Mouse (Mus musculus) embryonic facial prominence, embryonic 12.5 days (tissue): ENCODE data around the gene Ces1c. TPM values are rescaled to one million over a fixed set of nuclear protein-coding genes. Genes with fewer than 3 reads are reported as not detected.

Source experiments
- ATAC-seq: fragments of 200-750 bp; cut with Nextera tagmentation; 2 replicates; pipeline ENCODE4 v1.8.0; 2017; ENCODE audit not compliant: insufficient number of reproducible peaks, insufficient read depth, low FRiP score, low TSS enrichment
- H3K27ac ChIP-seq: fragments of 300-500 bp; sonication (generic); 2 replicates; pipeline ENCODE4 v1.5.1; 2016; ENCODE audit warnings: mild to moderate bottlenecking
- H3K27me3 ChIP-seq: fragments of 300-500 bp; sonication (generic); 2 replicates; pipeline ENCODE4 v1.6.1; 2016; ENCODE audit warnings: mild to moderate bottlenecking, moderate library complexity
- H3K36me3 ChIP-seq: fragments of 300-500 bp; sonication (generic); 2 replicates; pipeline ENCODE4 v1.6.1; 2016; ENCODE audit warnings: mild to moderate bottlenecking
- H3K4me1 ChIP-seq: fragments of 300-500 bp; sonication (generic); 2 replicates; pipeline ENCODE4 v1.6.1; 2016
- H3K4me2 ChIP-seq: fragments of 300-500 bp; sonication (generic); replicated peaks from 2 replicates; pipeline ENCODE4 v1.6.1; 2016; ENCODE audit warnings: mild to moderate bottlenecking, moderate library complexity
- H3K4me3 ChIP-seq: fragments of 300-500 bp; sonication (generic); 2 replicates; pipeline ENCODE4 v1.5.1; 2016; ENCODE audit warnings: mild to moderate bottlenecking
- H3K9ac ChIP-seq: fragments of 300-500 bp; sonication (generic); 2 replicates; pipeline ENCODE4 v1.6.1; 2016; ENCODE audit warnings: mild to moderate bottlenecking, moderate library complexity
- H3K9me3 ChIP-seq: fragments of 300-500 bp; sonication (generic); 2 replicates; pipeline ENCODE4 v1.6.1; 2016; ENCODE audit warnings: mild to moderate bottlenecking, moderate library complexity
- WGBS: fragments of 180-500 bp; shearing (Covaris S2); methylation state at CpG from one replicate; pipeline ENCODE4 v1.1.7; 2016; 5-methylcytosine and 5-hydroxymethylcytosine counted together
- polyA plus RNA-seq: library from polyadenylated mRNA; unstranded; fragments of >200 nt; fragmentation: Nextera tagmentation; extraction: Ambion mirVana; gene quantifications from 2 replicates; pipeline ENCODE4 v1.2.1, GENCODE M21; 2016

The Ces1c gene
- not detected in 2 replicates for polyA plus RNA-seq

- 85% methylated on average over 3 of the region's 3 CpGs for WGBS
- no peak within 1 kb of the TSS for H3K4me3 ChIP-seq
- no peak for ATAC-seq
- no peak within 1 kb of the TSS for H3K4me2 ChIP-seq
- H3K27ac ChIP-seq, result no peak within 1 kb of the TSS
- no peaks in the 10 kb centered on the region for H3K36me3 ChIP-seq
- H3K4me1 ChIP-seq, result no peaks in the 10 kb centered on the region
- no peaks in the 10 kb centered on the region for H3K27me3 ChIP-seq
- H3K9ac ChIP-seq, result no peak within 1 kb of the TSS
- no peaks in the 10 kb centered on the region for H3K9me3 ChIP-seq
These were observed at the start of gene Ces1c for GRCm38 (mm10) chr8:93131233-93131980. Gene Ces1c (minus strand): TSS chr8:93131283.

DNA sequence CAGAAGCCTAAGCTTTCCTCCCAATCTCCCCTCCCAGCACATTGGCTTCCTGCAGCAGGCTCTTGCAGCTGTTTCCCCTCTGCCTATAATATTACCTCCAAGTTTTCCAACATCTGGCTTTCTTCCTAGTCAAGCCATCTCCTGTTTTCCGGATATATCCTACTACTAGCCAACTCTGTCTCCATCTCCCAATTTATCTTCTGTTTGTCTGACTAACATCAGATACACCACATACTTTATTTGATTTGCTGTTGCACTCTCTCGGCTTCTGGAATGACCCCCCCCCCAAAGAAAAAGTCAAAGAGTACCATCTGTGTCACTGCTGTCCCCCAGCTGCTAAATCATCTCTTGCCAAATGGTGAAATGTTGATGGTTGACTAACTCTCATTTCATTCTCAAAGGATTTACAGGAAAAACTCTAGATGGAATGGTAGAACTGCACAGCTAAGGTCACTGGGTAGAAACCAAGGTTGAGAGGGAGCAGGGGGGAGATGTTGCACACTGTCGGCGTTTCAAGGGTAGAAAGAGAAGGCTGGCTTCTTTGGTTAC is 49.6 kb upstream of the Ces1c start:
- Histone ChIP-seq H3K27me3 (no peaks in the 10 kb centered on the region), H3K4me3 (no peak overlapping the region), H3K4me2 (no peak overlapping the region), H3K4me1 (no peaks in the 10 kb centered on the region), H3K27ac (no peak overlapping the region), H3K9ac (no peak overlapping the region), H3K36me3 (no peaks in the 10 kb centered on the region), H3K9me3 (no peaks in the 10 kb centered on the region)
- WGBS, result 67% methylated on average over 4 of the region's 4 CpGs
- ATAC-seq, result no peak

- WGBS, result 42% methylated on average over 1 of the region's 1 CpGs
- H3K9me3 ChIP-seq, result no peaks in the 10 kb centered on the region
- no peak overlapping the region for H3K27ac ChIP-seq
- ATAC-seq, result no peak
- no peak overlapping the region for H3K4me3 ChIP-seq
- H3K9ac ChIP-seq, result no peak overlapping the region
- no peak overlapping the region for H3K4me2 ChIP-seq
- no peaks in the 10 kb centered on the region for H3K27me3 ChIP-seq
- no peaks in the 10 kb centered on the region for H3K36me3 ChIP-seq
- no peaks in the 10 kb centered on the region for H3K4me1 ChIP-seq
These were observed 45.5 kb upstream of the Ces1c start for GRCm38 (mm10) chr8:93176593-93176992.

DNA sequence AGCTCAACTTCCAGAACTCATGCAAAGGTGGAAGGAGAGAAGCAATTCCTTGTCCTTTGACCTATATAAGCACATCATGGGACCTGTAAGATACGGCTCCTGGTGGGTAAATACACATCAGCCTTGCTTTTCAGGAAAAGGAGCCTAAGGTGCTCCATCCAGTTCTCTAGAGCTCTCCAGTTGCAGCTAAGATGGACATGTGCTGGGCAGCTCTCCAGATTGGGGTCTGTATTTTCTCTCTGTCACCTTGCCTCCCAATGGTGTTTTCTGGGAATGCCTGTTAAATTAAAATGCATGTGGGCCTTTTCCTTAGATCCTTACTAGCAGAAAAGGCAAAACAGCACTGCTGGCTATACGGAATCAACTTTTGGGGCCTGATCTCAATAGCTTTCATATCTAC is 43.5 kb upstream of the Ces1c start:
- no peaks in the 10 kb centered on the region for H3K27me3 ChIP-seq
- H3K4me1 ChIP-seq, result no peaks in the 10 kb centered on the region
- H3K27ac ChIP-seq, result no peak overlapping the region
- H3K4me2 ChIP-seq, result no peak overlapping the region
- no peaks in the 10 kb centered on the region for H3K36me3 ChIP-seq
- no peak overlapping the region for H3K9ac ChIP-seq
- ATAC-seq, result no peak
- 76% methylated on average over 2 of the region's 2 CpGs for WGBS
- H3K9me3 ChIP-seq, result no peaks in the 10 kb centered on the region
- no peak overlapping the region for H3K4me3 ChIP-seq

- no peaks in the 10 kb centered on the region for H3K4me1 ChIP-seq
- H3K27me3 ChIP-seq, result no peaks in the 10 kb centered on the region
- no peaks in the 10 kb centered on the region for H3K36me3 ChIP-seq
- no peak overlapping the region for H3K9ac ChIP-seq
- no peak for ATAC-seq
- H3K9me3 ChIP-seq, result no peaks in the 10 kb centered on the region
- no peak overlapping the region for H3K4me3 ChIP-seq
- WGBS, result 57% methylated on average over 1 of the region's 1 CpGs
- no peak overlapping the region for H3K4me2 ChIP-seq
- no peak overlapping the region for H3K27ac ChIP-seq
These were observed 40.9 kb upstream of the Ces1c start for GRCm38 (mm10) chr8:93171846-93172590.

DNA sequence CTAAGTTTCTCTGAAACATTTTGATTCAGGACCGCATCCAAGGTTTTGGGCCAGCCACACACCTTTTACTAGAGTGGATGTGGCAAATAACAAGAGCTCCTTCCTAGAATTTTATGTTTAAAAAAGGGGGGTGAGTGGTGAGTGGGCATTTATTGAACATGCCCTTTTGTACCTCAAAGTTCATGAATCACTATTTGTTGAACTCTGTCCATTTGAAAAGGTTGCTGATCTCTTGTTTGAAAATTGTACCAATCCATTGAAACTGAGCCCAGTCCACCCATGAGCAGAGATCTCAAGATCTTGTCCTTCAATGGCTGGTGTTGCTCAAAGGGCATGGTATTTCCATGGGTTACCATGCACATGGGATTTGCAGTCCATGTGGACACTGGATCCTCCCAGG is 32.3 kb upstream of the Ces1c start:
- H3K4me3 ChIP-seq, result no peak overlapping the region
- no peak for ATAC-seq
- H3K27ac ChIP-seq, result no peak overlapping the region
- no peaks in the 10 kb centered on the region for H3K27me3 ChIP-seq
- no peak overlapping the region for H3K4me2 ChIP-seq
- 86% methylated on average over 1 of the region's 1 CpGs for WGBS
- no peaks in the 10 kb centered on the region for H3K36me3 ChIP-seq
- H3K4me1 ChIP-seq, result no peaks in the 10 kb centered on the region
- H3K9me3 ChIP-seq, result no peaks in the 10 kb centered on the region
- H3K9ac ChIP-seq, result no peak overlapping the region

- H3K27me3 ChIP-seq, result no peaks in the 10 kb centered on the region
- no peaks in the 10 kb centered on the region for H3K36me3 ChIP-seq
- H3K4me1 ChIP-seq, result no peaks in the 10 kb centered on the region
- no peak overlapping the region for H3K27ac ChIP-seq
- ATAC-seq, result no peak
- 88% methylated on average over 1 of the region's 1 CpGs for WGBS
- H3K4me3 ChIP-seq, result no peak overlapping the region
- no peak overlapping the region for H3K4me2 ChIP-seq
- no peak overlapping the region for H3K9ac ChIP-seq
- H3K9me3 ChIP-seq, result no peaks in the 10 kb centered on the region
These were observed 20.3 kb upstream of the Ces1c start for GRCm38 (mm10) chr8:93151401-93151800.

DNA sequence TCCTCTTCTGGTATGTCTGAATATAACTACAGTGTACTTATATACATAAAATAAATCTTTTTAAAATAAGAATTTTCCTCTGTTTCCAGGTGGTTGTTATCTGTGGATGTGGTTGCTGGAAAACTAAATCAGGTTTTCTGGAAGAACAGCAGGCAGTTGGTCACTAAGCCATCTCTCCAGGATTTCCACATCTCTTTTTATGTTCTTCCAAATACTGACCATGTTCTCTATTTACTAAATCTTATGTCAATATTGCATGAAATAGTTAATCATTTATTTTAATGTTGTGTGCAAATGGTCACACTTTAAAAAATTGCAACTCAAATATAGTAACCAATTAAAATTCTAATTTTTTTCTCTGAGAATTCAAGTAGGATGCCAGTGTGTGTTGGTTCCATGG is 16.2 kb upstream of the Ces1c start:
- Histone ChIP-seq H3K9ac (no peak overlapping the region), H3K4me1 (no peaks in the 10 kb centered on the region), H3K27ac (no peak overlapping the region), H3K27me3 (no peaks in the 10 kb centered on the region), H3K36me3 (no peaks in the 10 kb centered on the region), H3K9me3 (no peaks in the 10 kb centered on the region), H3K4me3 (no peak overlapping the region), H3K4me2 (no peak overlapping the region)
- no peak for ATAC-seq

DNA sequence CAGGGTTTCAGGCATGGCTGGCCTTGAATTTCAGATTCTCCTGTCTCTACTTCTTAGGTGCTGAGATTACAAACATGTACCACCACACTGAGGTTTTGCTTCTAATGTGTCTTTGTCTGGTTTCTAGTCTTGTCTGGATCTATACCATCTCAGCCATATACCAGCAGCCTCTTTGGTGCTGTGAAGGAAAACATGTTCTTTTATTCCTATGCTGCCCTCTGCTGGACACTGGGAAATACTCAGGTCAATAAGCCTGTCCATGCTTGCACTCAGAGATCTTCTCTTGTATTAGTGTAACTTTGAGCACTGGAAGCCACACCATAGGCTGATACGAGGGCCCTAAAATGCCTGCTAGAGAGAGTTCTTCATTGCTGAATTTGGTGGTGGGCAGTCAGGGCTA is 9.6 kb upstream of the Ces1c start:
- ATAC-seq, result no peak
- Histone ChIP-seq H3K36me3 (no peaks in the 10 kb centered on the region), H3K4me2 (no peak overlapping the region), H3K9me3 (no peaks in the 10 kb centered on the region), H3K9ac (no peak overlapping the region), H3K27me3 (no peaks in the 10 kb centered on the region), H3K4me3 (no peak overlapping the region), H3K4me1 (no peaks in the 10 kb centered on the region), H3K27ac (no peak overlapping the region)
- WGBS, result 53% methylated on average over 1 of the region's 1 CpGs

- no peaks in the 10 kb centered on the region for H3K9me3 ChIP-seq
- 88% methylated on average over 2 of the region's 2 CpGs for WGBS
- no peak overlapping the region for H3K9ac ChIP-seq
- no peaks in the 10 kb centered on the region for H3K27me3 ChIP-seq
- H3K4me2 ChIP-seq, result no peak overlapping the region
- no peak overlapping the region for H3K4me3 ChIP-seq
- no peak for ATAC-seq
- H3K36me3 ChIP-seq, result no peaks in the 10 kb centered on the region
- H3K27ac ChIP-seq, result no peak overlapping the region
- no peaks in the 10 kb centered on the region for H3K4me1 ChIP-seq
These were observed 1.1 kb upstream of the Ces1c start for GRCm38 (mm10) chr8:93132196-93132595.

- Histone ChIP-seq H3K27ac (no peak overlapping the region), H3K4me1 (no peaks in the 10 kb centered on the region), H3K4me3 (no peak overlapping the region), H3K4me2 (no peak overlapping the region), H3K27me3 (no peaks in the 10 kb centered on the region), H3K36me3 (no peaks in the 10 kb centered on the region), H3K9me3 (no peaks in the 10 kb centered on the region), H3K9ac (no peak overlapping the region)
- no peak for ATAC-seq
- 78% methylated on average over 2 of the region's 2 CpGs for WGBS
These were observed 4.6 kb downstream of the Ces1c start for GRCm38 (mm10) chr8:93126476-93126875.

- Histone ChIP-seq H3K4me1 (no peaks in the 10 kb centered on the region), H3K9me3 (no peaks in the 10 kb centered on the region), H3K4me2 (no peak overlapping the region), H3K27me3 (no peaks in the 10 kb centered on the region), H3K36me3 (no peaks in the 10 kb centered on the region), H3K27ac (no peak overlapping the region), H3K9ac (no peak overlapping the region), H3K4me3 (no peak overlapping the region)
- no peak for ATAC-seq
- WGBS, result 98% methylated on average over 1 of the region's 1 CpGs
These were observed 9.1 kb downstream of the Ces1c start for GRCm38 (mm10) chr8:93122005-93122404.
